Mouse (Mus musculus): ENCODE measurements around the gene Hoga1.

Gene Hoga1

DNA sequence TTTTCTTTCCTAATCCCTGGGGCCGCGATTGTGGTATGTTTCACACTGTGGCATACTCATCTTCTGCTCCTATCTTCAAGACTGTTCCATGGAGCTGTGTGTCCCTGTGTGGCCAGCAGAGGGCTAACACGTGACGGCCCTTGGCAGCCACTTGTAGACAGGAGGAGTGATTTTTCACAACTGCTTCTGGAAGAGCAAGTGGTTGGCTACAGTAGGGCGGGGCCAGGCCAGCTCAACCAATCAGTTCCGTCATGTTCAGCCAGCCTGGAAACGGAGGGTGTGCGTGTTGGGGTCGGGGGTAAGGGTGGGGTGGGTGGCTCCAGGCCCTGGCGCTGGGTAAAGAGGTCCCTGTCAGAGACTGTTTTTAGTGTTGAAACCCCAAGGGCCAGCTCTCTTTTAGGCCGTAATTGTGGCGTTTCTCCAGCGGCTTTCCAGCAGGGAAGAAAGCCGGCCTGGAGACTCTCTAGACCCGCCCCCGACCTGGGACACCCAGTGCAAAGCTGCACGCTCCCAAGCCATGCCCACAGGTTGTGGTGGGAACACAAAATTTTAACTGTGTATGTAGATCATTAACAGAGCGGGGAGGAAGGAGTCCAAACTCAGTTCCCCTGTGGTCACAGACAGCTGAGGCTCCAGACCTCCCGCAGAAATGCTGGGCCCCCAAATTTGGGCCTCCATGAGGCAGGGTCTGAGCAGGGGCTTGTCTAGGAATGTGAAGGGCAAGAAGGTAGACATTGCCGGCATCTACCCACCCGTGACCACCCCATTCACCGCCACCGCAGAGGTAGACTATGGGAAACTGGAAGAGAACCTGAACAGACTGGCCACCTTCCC lies at the start of gene Hoga1:
Gene Hoga1 (plus strand): TSS at position 342 of the 834 bp plus-strand sequence.
- DNase-seq (ENCODE audit: low spot score) = peak; percentile 73

DNA sequence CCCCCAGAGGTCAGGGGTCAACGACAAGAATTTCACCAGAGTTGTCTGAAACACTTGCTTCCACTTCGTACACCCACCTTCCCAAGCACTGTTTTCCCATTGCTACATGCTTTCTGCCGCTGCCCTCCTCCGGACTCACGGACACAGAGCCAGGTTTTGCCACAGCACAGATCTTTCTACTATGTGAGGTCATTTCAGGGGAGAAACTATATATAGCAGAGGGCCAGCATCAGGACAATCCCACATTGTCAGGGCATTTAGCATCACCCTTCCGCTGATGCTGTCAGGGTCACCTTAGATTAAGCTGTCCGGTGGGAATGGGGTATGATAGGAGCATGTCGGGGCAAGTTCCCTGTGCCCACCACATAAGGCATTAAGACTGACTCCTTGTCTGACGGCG lies 48.3 kb upstream of the Hoga1 start:
- DNase-seq (ENCODE audit: low spot score) = no peak

- DNase-seq (ENCODE audit: low spot score) = no peak
Measured at GRCm38 (mm10) chr19:41998770-41999548, 46.5 kb upstream of the Hoga1 start.

DNA sequence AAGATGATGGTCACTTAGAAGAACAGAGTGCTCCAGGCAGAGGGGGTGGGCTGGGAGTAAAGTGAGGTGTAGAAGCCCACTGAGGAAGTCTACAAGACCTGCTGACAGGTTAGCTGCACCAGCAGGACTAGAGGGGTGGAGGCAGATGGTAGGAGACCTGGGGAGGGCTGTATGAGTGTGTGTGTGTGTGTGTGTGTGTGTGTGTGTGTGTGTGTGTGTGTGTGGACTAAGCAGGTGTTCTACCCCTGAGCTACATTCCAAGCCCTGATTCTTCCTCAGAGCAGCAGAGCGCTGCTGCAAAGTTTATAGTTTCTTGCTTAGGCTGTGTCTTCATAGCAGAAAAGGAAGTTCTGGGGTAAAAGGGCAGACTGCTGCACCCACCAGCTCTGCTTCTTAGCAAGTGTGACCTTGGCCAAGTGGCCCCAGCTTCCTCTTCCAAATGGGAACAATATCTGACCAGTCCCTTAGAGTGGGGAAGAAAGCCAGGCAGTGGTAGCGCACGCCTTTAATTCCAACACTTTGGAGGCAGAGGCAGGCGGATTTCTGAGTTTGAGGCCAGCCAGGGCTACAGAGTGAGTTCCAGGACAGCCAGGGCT lies 45.6 kb upstream of the Hoga1 start:
- DNase-seq (ENCODE audit: low spot score) = no peak

DNA sequence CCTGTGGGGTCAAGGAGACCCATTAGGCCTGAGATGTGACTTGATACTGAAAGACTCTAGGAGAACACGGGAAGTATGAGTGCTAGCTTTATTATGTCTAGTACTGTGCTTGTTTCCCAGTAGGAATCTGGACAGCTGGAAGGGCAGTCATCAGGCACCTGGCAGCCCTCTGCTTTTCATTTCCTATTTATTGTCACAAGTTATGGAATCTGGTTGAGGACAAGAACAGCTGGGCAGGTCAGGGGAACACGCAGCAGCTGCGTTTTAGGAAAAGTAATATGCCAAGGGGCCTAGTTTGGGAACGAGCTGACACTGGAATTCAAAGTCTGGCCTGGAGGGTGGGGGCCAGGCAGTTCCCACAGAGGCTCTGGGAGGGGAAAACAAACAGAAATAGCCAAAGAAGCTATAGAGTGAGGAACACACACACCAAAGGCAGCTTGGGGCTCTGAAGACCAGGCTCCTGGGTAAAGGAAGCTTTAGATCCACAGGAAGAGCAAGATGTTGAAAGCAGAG lies 44.9 kb upstream of the Hoga1 start:
- no peak for DNase-seq (ENCODE audit: low spot score)

DNA sequence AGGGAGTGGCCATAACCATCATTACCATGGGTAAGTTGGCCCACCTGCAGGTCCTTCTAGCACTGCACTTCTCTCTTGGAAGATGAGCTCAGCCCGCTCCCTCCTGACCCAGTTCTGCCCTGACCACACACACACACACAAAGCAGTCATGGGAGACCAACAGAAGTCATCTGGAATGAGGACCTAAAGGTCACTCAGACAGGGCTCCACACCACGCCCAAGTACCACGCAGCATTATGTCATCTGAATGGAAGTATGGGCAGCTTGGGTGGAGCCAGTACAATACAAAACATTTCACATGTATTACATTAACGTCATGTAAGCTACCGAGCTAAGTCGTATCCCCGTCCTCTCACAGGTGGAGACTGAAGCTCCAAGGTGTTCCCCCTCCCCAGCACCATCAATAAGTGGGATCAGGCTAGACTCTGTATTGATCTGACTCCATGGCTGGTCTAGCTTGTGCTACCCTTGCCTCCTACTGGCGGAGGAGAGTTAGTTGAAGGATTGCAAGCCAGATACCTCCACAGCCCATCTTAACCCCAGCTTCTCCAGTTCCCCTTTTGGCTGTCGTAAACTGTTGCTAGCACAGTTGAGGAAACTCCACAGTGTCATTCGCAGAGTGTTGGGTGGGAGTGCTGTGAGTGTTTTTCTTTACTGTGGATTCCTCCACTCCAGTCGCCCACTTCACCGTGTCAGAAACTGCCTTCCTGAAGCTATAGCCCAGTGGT lies 44.0 kb upstream of the Hoga1 start:
- no peak for DNase-seq (ENCODE audit: low spot score)

GRCm38 (mm10) chr19:42004258-42004657 lies 41.2 kb upstream of the Hoga1 start:
- DNase-seq (ENCODE audit: low spot score) = no peak

DNA sequence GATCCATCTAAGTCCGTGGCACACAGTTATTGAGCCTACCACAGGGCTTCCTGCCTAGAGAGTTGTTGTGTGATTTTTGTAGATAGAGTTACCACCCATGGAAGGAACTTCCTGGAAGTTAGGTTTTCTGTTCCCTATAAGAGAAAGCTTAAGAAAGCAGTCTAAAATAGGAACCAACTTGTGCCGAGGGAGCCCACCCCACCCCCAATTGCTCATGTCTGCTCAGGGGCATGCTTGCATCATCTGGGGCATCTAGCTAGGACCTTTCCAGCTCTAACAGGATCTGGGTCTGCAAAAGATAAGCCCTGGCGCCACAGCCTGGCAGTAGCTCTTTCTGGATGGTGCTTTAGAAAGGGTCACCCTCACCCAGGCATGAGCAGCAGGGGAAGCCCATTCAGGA lies 39.8 kb upstream of the Hoga1 start:
- peak; percentile 62 for DNase-seq (ENCODE audit: low spot score)

GRCm38 (mm10) chr19:42006568-42006967 lies 38.8 kb upstream of the Hoga1 start:
- DNase-seq (ENCODE audit: low spot score) = no peak

DNA sequence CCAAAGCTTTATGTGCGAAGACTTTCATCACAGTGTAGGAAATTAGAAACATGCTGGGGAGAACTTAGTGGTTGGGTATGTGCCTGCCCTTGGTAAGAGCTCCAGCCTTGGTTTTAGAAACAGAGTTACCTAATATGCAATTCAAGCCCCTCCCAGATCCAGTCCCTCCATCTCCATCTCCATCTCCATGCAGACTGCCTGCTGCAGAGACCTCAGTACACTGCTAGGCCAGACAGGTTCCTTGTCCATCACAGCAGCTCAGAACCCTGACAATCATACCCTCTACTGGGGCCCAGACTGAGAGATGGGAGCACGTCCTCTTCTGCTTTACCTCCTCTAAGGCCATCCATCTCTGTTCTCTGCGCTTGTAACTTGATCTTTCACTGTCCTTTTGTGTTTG lies 36.8 kb upstream of the Hoga1 start:
- no peak for DNase-seq (ENCODE audit: low spot score)

GRCm38 (mm10) chr19:42009067-42009466 lies 36.3 kb upstream of the Hoga1 start:
- DNase-seq (ENCODE audit: low spot score) = no peak

GRCm38 (mm10) chr19:42010436-42010835 lies 35.0 kb upstream of the Hoga1 start:
- no peak for DNase-seq (ENCODE audit: low spot score)

DNA sequence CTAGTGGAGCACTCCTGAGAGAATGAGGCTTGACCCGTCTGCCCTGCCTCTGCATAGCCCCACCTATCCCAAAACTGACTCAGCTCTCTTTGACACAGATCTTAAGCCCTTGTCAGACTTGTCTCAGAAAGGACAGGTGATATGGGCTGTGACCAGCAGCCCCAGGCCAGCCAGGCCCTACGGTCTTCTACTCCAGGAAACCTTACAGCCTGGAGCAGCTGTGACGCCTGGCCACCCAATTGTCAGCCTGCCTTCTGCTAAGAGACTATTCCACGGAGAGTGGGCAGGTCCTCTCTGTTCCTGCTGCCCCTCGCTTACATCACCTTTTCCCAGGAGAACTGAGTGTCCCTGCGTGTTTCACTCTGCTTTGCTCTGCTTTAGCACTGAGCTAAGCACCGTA lies 34.3 kb upstream of the Hoga1 start:
- DNase-seq (ENCODE audit: low spot score) = no peak

DNA sequence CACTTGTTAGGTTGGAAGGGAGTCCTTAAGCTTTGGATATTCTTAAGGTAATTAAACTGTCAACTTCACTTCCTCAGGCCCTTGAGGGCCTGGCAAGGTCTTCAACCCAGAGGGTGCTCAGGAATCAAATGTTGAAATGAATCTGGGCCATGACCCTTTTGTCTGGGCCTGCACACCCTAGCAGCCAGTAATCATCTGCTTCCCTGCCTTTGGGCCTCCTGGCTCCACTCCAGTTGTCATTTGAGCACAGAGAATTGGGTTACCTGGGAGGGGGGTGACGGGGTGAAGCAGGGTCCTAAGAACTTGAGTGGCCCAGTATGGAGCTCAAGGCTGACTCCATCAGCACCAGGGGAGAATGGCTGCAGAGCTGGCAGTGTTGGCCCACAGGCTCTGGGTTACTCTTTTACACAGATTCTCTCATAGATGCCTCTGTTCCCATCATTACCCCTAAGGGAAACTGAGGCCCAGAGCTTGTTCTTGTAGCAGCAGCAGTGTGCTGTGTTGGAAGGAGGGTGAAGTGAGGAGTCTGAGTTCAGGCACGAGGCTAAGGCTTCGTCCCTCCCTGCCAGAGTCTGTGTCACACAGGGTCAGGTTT lies 31.1 kb upstream of the Hoga1 start:
- DNase-seq (ENCODE audit: low spot score) = no peak

- DNase-seq (ENCODE audit: low spot score) = no peak
Measured at GRCm38 (mm10) chr19:42015001-42015400, 30.4 kb upstream of the Hoga1 start.

DNA sequence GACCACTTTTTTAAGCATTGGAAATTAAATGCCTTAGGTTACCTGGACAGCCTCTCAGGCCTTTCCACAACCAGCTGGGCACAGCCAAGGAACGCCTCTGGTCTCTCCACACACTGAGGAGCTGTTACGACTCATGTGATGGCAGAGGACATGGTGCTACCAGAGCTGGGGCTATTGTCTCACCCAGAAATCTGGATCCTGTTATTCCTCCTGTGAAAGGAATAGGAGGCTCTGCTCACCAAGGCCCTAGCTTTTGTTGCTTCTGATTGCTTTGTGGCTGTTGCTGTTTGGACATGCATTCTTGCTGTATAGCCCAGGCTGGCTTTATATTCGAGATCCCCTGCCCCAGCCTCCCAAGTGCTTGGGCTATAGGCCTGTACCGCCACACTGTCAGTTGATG lies 29.2 kb upstream of the Hoga1 start:
- no peak for DNase-seq (ENCODE audit: low spot score)

- DNase-seq (ENCODE audit: low spot score) = no peak
Measured at GRCm38 (mm10) chr19:42016840-42017239, 28.6 kb upstream of the Hoga1 start.

- peak; percentile 67 for DNase-seq (ENCODE audit: low spot score)
Measured at GRCm38 (mm10) chr19:42017399-42018247, 27.8 kb upstream of the Hoga1 start.

GRCm38 (mm10) chr19:42019011-42019522 lies 26.3 kb upstream of the Hoga1 start:
- no peak for DNase-seq (ENCODE audit: low spot score)

Data from layer of hippocampus, adult 11-12 months (tissue).